Mouse (Mus musculus): ENCODE results near the gene BC147527. TPM values are rescaled to one million over a fixed set of nuclear protein-coding genes. Genes with fewer than 3 reads are reported as not detected.
"Not testable (repeated sequence)": the region's sequence is repeated elsewhere in the genome, so short reads cannot be mapped to it uniquely, and the experiment has no call there.

Gene BC147527
- polyA plus RNA-seq (2012; ENCODE audit: insufficient read depth, insufficient read length, low replicate concordance, missing spikeins) = not detected in 2 replicates

GRCm38 (mm10) chr13:120299991-120300442, at the start of gene BC147527:
TSS of gene BC147527 (plus strand) at chr13:120300392.
- 35% methylated on average over 2 of the region's 2 CpGs for WGBS
- Histone ChIP-seq H3K4me3 (ENCODE audit: insufficient read depth, low read depth, low read length) (no peak within 1 kb of the TSS), H3K27ac (ENCODE audit: insufficient read depth, low read depth, low read length) (no peak within 1 kb of the TSS), H3K4me1 (ENCODE audit: control insufficient read depth, insufficient read depth, low read length) (no peaks in the 10 kb centered on the region)
- TF ChIP-seq POLR2A (IDR thresholded peaks at IDR 0.05; ENCODE audit: insufficient read depth, low read depth, low read length) (no peak), CTCF (IDR thresholded peaks at IDR 0.05; ENCODE audit: insufficient read depth, low read depth, low read length) (no peak)

- not testable (repeated sequence) for H3K27ac ChIP-seq (ENCODE audit: insufficient read depth, low read depth, low read length); H3K4me3 ChIP-seq (ENCODE audit: insufficient read depth, low read depth, low read length); H3K4me1 ChIP-seq (ENCODE audit: control insufficient read depth, insufficient read depth, low read length)
- WGBS = 88% methylated on average over 2 of the region's 3 CpGs
Observed at GRCm38 (mm10) chr13:120251208-120251924, 48.8 kb upstream of the BC147527 start.

- not testable (repeated sequence) for H3K4me1 ChIP-seq (ENCODE audit: control insufficient read depth, insufficient read depth, low read length); H3K27ac ChIP-seq (ENCODE audit: insufficient read depth, low read depth, low read length); H3K4me3 ChIP-seq (ENCODE audit: insufficient read depth, low read depth, low read length)
- 82% methylated on average over 3 of the region's 3 CpGs for WGBS
Observed at GRCm38 (mm10) chr13:120258817-120259658, 41.2 kb upstream of the BC147527 start.

- not testable (repeated sequence) for H3K4me3 ChIP-seq (ENCODE audit: insufficient read depth, low read depth, low read length); H3K4me1 ChIP-seq (ENCODE audit: control insufficient read depth, insufficient read depth, low read length); H3K27ac ChIP-seq (ENCODE audit: insufficient read depth, low read depth, low read length)
- 74% methylated on average over 3 of the region's 3 CpGs for WGBS
Observed at GRCm38 (mm10) chr13:120259718-120260117, 40.5 kb upstream of the BC147527 start.

GRCm38 (mm10) chr13:120262870-120263269, 37.3 kb upstream of the BC147527 start, which contains the start of gene AF067061:
TSS of gene AF067061 (plus strand) at chr13:120263114.
- H3K4me1 ChIP-seq (ENCODE audit: control insufficient read depth, insufficient read depth, low read length); H3K4me3 ChIP-seq (ENCODE audit: insufficient read depth, low read depth, low read length); H3K27ac ChIP-seq (ENCODE audit: insufficient read depth, low read depth, low read length): not testable (repeated sequence)
- WGBS = 81% methylated on average over 2 of the region's 2 CpGs

GRCm38 (mm10) chr13:120277837-120278236, 22.4 kb upstream of the BC147527 start:
- 14% methylated on average over 2 of the region's 2 CpGs for WGBS
- H3K4me1 ChIP-seq (ENCODE audit: control insufficient read depth, insufficient read depth, low read length); H3K4me3 ChIP-seq (ENCODE audit: insufficient read depth, low read depth, low read length); H3K27ac ChIP-seq (ENCODE audit: insufficient read depth, low read depth, low read length): not testable (repeated sequence)

GRCm38 (mm10) chr13:120278784-120279183, 21.4 kb upstream of the BC147527 start:
- H3K4me1 ChIP-seq (ENCODE audit: control insufficient read depth, insufficient read depth, low read length) = no peaks in the 10 kb centered on the region
- TF ChIP-seq POLR2A (IDR thresholded peaks at IDR 0.05; ENCODE audit: insufficient read depth, low read depth, low read length) = no peak
- TF ChIP-seq CTCF (IDR thresholded peaks at IDR 0.05; ENCODE audit: insufficient read depth, low read depth, low read length) = no peak
- WGBS = 87% methylated on average over 9 of the region's 9 CpGs

GRCm38 (mm10) chr13:120299324-120299894, 783 bp upstream of the BC147527 start:
- TF ChIP-seq CTCF (IDR thresholded peaks at IDR 0.05; ENCODE audit: insufficient read depth, low read depth, low read length) (no peak), POLR2A (IDR thresholded peaks at IDR 0.05; ENCODE audit: insufficient read depth, low read depth, low read length) (no peak)
- Histone ChIP-seq H3K27ac (ENCODE audit: insufficient read depth, low read depth, low read length) (no peak overlapping the region), H3K4me3 (ENCODE audit: insufficient read depth, low read depth, low read length) (no peak overlapping the region), H3K4me1 (ENCODE audit: control insufficient read depth, insufficient read depth, low read length) (no peaks in the 10 kb centered on the region)
- 51% methylated on average over 1 of the region's 1 CpGs for WGBS

More at GRCm38 (mm10) chr13:120278784-120279183, 21.4 kb upstream of the BC147527 start:
- Histone ChIP-seq H3K4me3 (ENCODE audit: insufficient read depth, low read depth, low read length) (no peak overlapping the region), H3K27ac (ENCODE audit: insufficient read depth, low read depth, low read length) (no peak overlapping the region)

GRCm38 (mm10) chr13:120300853-120301252, 661 bp downstream of the BC147527 start:
- Histone ChIP-seq H3K4me1 (ENCODE audit: control insufficient read depth, insufficient read depth, low read length) (no peaks in the 10 kb centered on the region), H3K27ac (ENCODE audit: insufficient read depth, low read depth, low read length) (no peak overlapping the region), H3K4me3 (ENCODE audit: insufficient read depth, low read depth, low read length) (no peak overlapping the region)
- 79% methylated on average over 4 of the region's 4 CpGs for WGBS
- TF ChIP-seq POLR2A (IDR thresholded peaks at IDR 0.05; ENCODE audit: insufficient read depth, low read depth, low read length) (no peak), CTCF (IDR thresholded peaks at IDR 0.05; ENCODE audit: insufficient read depth, low read depth, low read length) (no peak)
